Mouse (Mus musculus) midbrain, postnatal 0 days (tissue): ENCODE measurements around the gene Tmtc4. TPM values are rescaled to one million over a fixed set of nuclear protein-coding genes. Genes with fewer than 3 reads are reported as not detected.
A peak's percentile ranks its signal among the peaks of the same experiment; 100 is the strongest.

ENCODE experiments used
- ATAC-seq: fragments of 200-750 bp; cut with Nextera tagmentation; 2 replicates; pipeline ENCODE4 v1.8.0; 2017; ENCODE audit warnings: moderate number of reproducible peaks, mild to moderate bottlenecking, moderate TSS enrichment, moderate library complexity; ENCODE audit not compliant: low FRiP score
- DNase-seq: peaks from one replicate; pipeline ENCODE4 v3.0.0-alpha.2; 2015; ENCODE audit warnings: low spot score
- H3K27ac ChIP-seq: fragments of 300-500 bp; sonication (generic); 2 replicates; pipeline ENCODE4 v1.5.1; 2014; ENCODE audit warnings: low read depth, mild to moderate bottlenecking, low read length, mixed read lengths
- H3K27me3 ChIP-seq: fragments of 300-500 bp; sonication (generic); 2 replicates; pipeline ENCODE4 v1.6.1; 2014; ENCODE audit warnings: low read length, control low read depth, mixed read lengths; ENCODE audit not compliant: insufficient read depth
- H3K36me3 ChIP-seq: fragments of 300-500 bp; sonication (generic); 2 replicates; pipeline ENCODE4 v1.6.1; 2014; ENCODE audit warnings: low read length, control low read depth, mixed read lengths; ENCODE audit not compliant: insufficient read depth
- H3K4me1 ChIP-seq: fragments of 300-500 bp; sonication (generic); 2 replicates; pipeline ENCODE4 v1.6.1; 2014; ENCODE audit warnings: mild to moderate bottlenecking, control low read depth, antibody characterized with exemption, low read length, mixed read lengths; ENCODE audit not compliant: insufficient read depth
- H3K4me2 ChIP-seq: fragments of 300-500 bp; sonication (generic); 2 replicates; pipeline ENCODE4 v1.6.1; 2014; ENCODE audit warnings: low read depth, mild to moderate bottlenecking, low read length, mixed read lengths; ENCODE audit not compliant: poor library complexity, severe bottlenecking
- H3K4me3 ChIP-seq: fragments of 300-500 bp; sonication (generic); 2 replicates; pipeline ENCODE4 v1.5.1; 2014; ENCODE audit warnings: low read depth, mild to moderate bottlenecking, low read length, moderate library complexity
- H3K9ac ChIP-seq: fragments of 300-500 bp; sonication (generic); replicated peaks from 2 replicates; pipeline ENCODE4 v1.6.1; 2014; ENCODE audit warnings: mild to moderate bottlenecking, low read length, moderate library complexity, mixed read lengths; ENCODE audit not compliant: poor library complexity, severe bottlenecking
- H3K9me3 ChIP-seq: fragments of 300-500 bp; sonication (generic); 2 replicates; pipeline ENCODE4 v1.6.1; 2016; ENCODE audit warnings: low read length, control low read depth
- CTCF ChIP-seq: IDR thresholded peaks from 2 replicates; pipeline ENCODE4 v1.5.1; 2016; ENCODE audit warnings: antibody characterized with exemption, mild to moderate bottlenecking
- WGBS: fragments of 180-500 bp; shearing (Covaris S2); extraction: QIAGEN DNeasy Blood & Tissue Kit; methylation state at CpG from one replicate; pipeline ENCODE4 v1.1.7; 2014; 5-methylcytosine and 5-hydroxymethylcytosine counted together
- polyA plus RNA-seq: library from polyadenylated mRNA; unstranded; fragments of >200 nt; fragmentation: Nextera tagmentation; extraction: Ambion mirVana; gene quantifications from 2 replicates; pipeline ENCODE4 v1.2.1, GENCODE M21; 2015
- total RNA-seq: library from RNA; depleted of rRNA; stranded (reverse); fragments of >200 nt; gene quantifications from 2 replicates; pipeline ENCODE4 v1.2.3, GENCODE M21; 2014

The Tmtc4 gene
- total and polyA plus RNA-seq, 2 experiments from 2014 or later, result 32.9 to 79.5 TPM

DNA sequence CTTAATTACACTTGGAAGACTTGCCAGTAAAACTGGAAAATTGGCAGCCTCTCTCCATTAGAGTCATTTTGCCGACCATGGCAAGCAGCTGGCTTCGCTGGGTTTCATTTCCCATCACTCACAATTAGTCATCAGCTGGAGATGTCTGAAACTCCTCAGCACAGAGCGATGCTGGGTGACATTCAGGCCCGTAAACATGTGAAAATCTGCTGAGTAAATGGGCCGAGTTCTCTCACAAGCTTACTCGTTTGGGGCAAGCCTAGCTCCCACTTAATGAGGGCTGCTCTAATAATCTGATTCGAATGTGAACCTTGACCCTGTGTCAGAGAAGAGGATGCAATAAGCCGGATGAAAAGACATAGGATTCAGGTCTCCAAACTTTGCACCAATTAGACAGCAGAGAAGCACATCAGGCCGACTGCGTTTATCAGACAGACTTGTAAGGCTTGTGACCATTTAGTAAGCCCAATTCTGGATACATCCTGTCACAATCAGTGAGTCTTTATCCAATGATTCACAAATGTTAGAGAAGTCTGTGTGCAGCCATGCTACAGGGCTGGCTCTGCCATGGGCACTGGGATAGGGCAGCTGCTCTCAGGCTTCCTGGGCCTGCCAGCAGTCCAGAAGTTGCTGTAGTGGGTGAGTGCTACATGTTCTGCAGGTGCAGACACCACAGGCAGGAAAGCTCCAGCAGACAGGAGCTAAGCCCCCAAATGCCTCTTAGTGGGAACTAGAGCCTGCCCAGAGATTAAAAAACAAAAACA is 99.8 kb downstream of the Tmtc4 start:
- Histone ChIP-seq H3K4me3 (no peak overlapping the region), H3K27ac (no peak overlapping the region), H3K9ac (no peak overlapping the region), H3K4me1 (0 out of 2 replicates have a peak, but pooled peaks cover 7% of the 10 kb centered on the region), H3K9me3 (no peaks in the 10 kb centered on the region), H3K4me2 (no peak overlapping the region), H3K27me3 (no peaks in the 10 kb centered on the region), H3K36me3 (0 out of 2 replicates have a peak, but pooled peaks cover under 1% of the 10 kb centered on the region)
- ATAC-seq, result no peak
- no peak for TF ChIP-seq CTCF
- DNase-seq, result peak; percentile 83
- 41% methylated on average over 10 of the region's 10 CpGs for WGBS

DNA sequence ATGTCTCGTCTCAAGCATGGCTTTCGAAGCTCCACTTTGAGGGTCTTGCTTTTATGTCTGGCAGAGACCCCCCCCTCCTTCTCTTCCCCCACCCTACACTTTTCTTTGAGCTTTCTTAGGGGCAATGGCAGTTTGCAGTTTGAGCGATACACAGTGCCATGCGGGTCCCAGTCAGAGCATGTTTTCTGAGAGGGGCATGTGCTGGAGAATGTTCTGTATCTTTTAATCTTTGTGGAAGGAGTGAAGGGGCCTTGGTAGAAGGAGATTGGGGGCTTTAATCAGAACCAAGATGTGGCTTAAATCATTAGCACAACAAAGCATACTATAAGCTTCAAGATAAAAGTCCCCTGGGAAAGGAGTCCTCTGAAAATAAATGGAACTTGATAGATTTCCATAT is 100.4 kb downstream of the Tmtc4 start:
- Histone ChIP-seq H3K9me3 (no peaks in the 10 kb centered on the region), H3K36me3 (no peaks in the 10 kb centered on the region), H3K27ac (no peak overlapping the region), H3K9ac (no peak overlapping the region), H3K27me3 (no peaks in the 10 kb centered on the region), H3K4me1 (0 out of 2 replicates have a peak, but pooled peaks cover 7% of the 10 kb centered on the region), H3K4me3 (no peak overlapping the region), H3K4me2 (no peak overlapping the region)
- 59% methylated on average over 4 of the region's 4 CpGs for WGBS
- TF ChIP-seq CTCF, result no peak
- ATAC-seq, result no peak
- DNase-seq, result no peak

DNA sequence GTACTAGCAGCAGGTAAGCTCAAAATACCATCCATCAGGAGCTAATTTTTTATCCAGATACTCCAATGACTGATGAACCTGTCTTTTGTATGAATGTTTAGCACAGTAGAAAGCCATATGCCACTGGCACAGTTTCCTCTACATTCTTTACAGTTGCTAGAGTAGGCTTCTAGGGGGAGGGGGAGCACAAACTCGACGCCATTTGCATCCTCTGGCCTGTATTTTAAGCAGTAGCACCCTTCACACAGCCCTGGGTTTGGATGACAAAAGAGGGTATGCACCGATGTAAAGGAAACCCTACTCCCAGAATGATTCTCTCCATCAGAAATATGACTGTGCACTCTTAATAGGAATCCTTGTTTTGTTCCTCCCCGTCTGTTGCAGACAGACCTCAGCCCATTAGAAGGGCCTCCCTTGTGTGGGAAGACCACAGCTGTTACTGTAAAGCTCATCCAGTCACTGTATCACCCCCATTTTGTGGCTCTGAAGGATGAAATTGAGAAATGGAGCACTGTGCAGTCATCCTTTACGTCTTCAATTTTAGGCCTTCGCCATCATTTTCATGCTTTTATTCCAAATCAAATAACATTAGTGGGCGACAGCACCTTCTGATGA is 100.9 kb downstream of the Tmtc4 start:
- 68% methylated on average over 7 of the region's 7 CpGs for WGBS
- DNase-seq (peak; percentile 42), ATAC-seq (no peak)
- no peak overlapping the region for H3K9ac ChIP-seq
- H3K9me3 ChIP-seq, result no peaks in the 10 kb centered on the region
- no peak overlapping the region for H3K4me2 ChIP-seq
- H3K4me3 ChIP-seq, result no peak overlapping the region
- no peak overlapping the region for H3K27ac ChIP-seq
- no peak for TF ChIP-seq CTCF
- H3K36me3 ChIP-seq, result no peaks in the 10 kb centered on the region
- H3K27me3 ChIP-seq, result no peaks in the 10 kb centered on the region
- 0 out of 2 replicates have a peak, but pooled peaks cover 7% of the 10 kb centered on the region for H3K4me1 ChIP-seq

DNA sequence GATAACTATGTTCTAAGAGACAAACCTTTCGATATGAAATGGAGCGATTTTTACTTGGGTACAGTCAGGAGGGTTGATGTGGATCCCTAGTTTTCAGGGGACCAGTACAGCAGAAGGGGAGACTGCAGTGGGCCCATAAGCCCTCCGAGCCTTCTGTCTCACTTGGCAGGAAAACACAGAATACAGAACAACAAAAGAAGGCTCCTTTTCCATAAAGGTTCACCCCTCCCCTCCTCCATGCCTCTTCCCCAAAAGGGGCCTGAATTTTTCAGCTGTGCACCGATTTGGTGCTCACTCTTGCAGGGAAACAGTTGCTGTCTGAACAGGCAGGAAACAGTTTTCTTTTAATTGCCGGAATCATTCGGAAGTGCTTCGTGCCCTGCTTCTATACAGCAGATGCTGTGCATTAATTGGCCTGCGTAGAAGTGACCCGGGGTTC is 101.6 kb downstream of the Tmtc4 start:
- no peaks in the 10 kb centered on the region for H3K36me3 ChIP-seq
- TF ChIP-seq CTCF, result no peak
- no peaks in the 10 kb centered on the region for H3K9me3 ChIP-seq
- no peaks in the 10 kb centered on the region for H3K27me3 ChIP-seq
- H3K4me3 ChIP-seq, result no peak overlapping the region
- H3K27ac ChIP-seq, result no peak overlapping the region
- no peak for ATAC-seq
- peak; percentile 69 for DNase-seq
- H3K4me1 ChIP-seq, result 0 out of 2 replicates have a peak, but pooled peaks cover 7% of the 10 kb centered on the region
- no peak overlapping the region for H3K4me2 ChIP-seq
- 42% methylated on average over 9 of the region's 9 CpGs for WGBS
- no peak overlapping the region for H3K9ac ChIP-seq

DNA sequence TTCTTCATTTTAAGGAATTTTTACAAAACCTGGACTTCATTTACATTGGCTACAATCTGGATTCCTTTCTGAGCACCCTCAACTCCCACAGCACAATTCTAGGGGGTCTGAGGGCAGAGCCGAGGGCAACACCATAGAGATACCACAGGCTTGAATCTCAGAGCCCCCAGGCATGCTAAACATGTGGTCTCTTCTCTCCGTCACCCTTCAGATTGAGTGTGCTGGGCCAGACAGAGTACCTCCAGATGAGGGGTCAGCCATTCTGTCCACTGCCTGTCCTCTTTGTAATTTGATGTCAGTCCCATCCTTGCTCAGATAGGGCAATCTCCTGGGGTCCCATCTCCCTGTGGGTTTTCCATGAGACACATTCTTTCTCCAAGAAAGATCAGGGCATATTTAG is 102.1 kb downstream of the Tmtc4 start:
- DNase-seq (no peak), ATAC-seq (no peak)
- H3K4me1 ChIP-seq, result 0 out of 2 replicates have a peak, but pooled peaks cover 7% of the 10 kb centered on the region
- no peak overlapping the region for H3K27ac ChIP-seq
- H3K9me3 ChIP-seq, result no peaks in the 10 kb centered on the region
- H3K4me2 ChIP-seq, result no peak overlapping the region
- H3K4me3 ChIP-seq, result no peak overlapping the region
- no peak overlapping the region for H3K9ac ChIP-seq
- H3K36me3 ChIP-seq, result no peaks in the 10 kb centered on the region
- no peak for TF ChIP-seq CTCF
- no peaks in the 10 kb centered on the region for H3K27me3 ChIP-seq
- WGBS, result 61% methylated on average over 2 of the region's 2 CpGs

DNA sequence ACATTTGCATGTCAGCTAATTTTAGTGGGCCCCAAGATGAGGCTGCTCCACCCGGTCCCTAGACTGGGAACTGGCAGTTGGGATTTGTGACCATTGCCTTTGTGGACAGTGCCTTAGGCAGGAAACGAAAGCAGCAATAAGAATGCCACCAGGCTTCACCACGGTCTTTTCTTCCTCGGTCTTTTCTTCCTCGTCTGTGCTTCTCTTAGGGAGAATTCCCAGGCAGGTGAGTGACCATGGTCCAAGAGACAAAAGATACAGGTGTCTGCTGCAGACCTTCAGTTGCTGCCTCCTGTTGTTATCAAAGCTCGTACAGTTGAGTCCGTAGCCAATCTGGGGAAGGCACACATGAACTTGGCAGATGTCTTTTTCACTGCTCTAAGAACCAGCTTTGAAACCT is 103.5 kb downstream of the Tmtc4 start:
- WGBS, result 73% methylated on average over 7 of the region's 7 CpGs
- H3K27ac ChIP-seq, result no peak overlapping the region
- no peaks in the 10 kb centered on the region for H3K27me3 ChIP-seq
- H3K9me3 ChIP-seq, result no peaks in the 10 kb centered on the region
- no peak overlapping the region for H3K4me3 ChIP-seq
- TF ChIP-seq CTCF, result no peak
- H3K36me3 ChIP-seq, result no peaks in the 10 kb centered on the region
- ATAC-seq (no peak), DNase-seq (no peak)
- 0 out of 2 replicates have a peak, but pooled peaks cover 7% of the 10 kb centered on the region for H3K4me1 ChIP-seq
- H3K9ac ChIP-seq, result no peak overlapping the region
- no peak overlapping the region for H3K4me2 ChIP-seq
